Mouse (Mus musculus) macrophage (primary cell): ENCODE measurements around the gene Itm2c. TPM values are rescaled to one million over a fixed set of nuclear protein-coding genes. Genes with fewer than 3 reads are reported as not detected.

ENCODE experiments used
- H3K27ac ChIP-seq: fragments of 350-480 bp; formaldehyde crosslinking; 2 replicates; pipeline ENCODE4 v1.9.0; 2021
- H3K36me3 ChIP-seq: fragments of 350-480 bp; formaldehyde crosslinking; 2 replicates; pipeline ENCODE4 v1.9.0; 2021; ENCODE audit errors: inconsistent target
- H3K4me3 ChIP-seq: fragments of 350-480 bp; formaldehyde crosslinking; 2 replicates; pipeline ENCODE4 v1.9.0; 2021; ENCODE audit errors: inconsistent target
- H3K79me2 ChIP-seq: fragments of 350-480 bp; formaldehyde crosslinking; 2 replicates; pipeline ENCODE4 v1.9.0; 2021; ENCODE audit errors: inconsistent target
- WGBS: methylation state at CpG from one replicate; pipeline ENCODE4 v1.1.7; 2026; ENCODE audit warnings: inconsistent platforms; ENCODE audit not compliant: missing documents; 5-methylcytosine and 5-hydroxymethylcytosine counted together
- polyA plus RNA-seq: library from polyadenylated mRNA; stranded (reverse); fragments of 250-400 nt; gene quantifications from 3 replicates; pipeline ENCODE4 v1.2.4, GENCODE M21; 2018; ENCODE audit warnings: inconsistent platforms

Itm2c gene
- polyA plus RNA-seq, 1 experiment from 2014 or later, result 124 TPM

DNA sequence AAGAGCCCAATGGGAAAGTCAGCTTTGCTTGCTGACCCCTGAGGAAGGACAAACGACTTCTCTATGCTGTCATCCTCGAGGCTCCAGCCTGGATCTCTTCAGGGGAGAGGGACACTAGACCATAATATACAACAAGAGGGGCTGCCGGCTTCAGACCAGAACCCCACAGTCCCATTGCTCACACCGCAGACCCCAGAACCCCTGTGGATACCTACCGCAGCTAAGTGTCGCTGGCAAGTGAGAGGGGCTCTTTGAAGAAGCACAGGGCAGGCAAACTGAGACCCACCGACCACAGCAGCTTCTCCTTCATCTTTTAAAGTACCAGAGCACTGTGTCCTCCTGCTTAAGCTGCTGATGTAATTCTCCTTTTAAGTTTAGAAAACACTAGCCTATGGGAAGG, 40.5 kb downstream of the Itm2c start:
- WGBS, result 27% methylated on average over 7 of the region's 7 CpGs

DNA sequence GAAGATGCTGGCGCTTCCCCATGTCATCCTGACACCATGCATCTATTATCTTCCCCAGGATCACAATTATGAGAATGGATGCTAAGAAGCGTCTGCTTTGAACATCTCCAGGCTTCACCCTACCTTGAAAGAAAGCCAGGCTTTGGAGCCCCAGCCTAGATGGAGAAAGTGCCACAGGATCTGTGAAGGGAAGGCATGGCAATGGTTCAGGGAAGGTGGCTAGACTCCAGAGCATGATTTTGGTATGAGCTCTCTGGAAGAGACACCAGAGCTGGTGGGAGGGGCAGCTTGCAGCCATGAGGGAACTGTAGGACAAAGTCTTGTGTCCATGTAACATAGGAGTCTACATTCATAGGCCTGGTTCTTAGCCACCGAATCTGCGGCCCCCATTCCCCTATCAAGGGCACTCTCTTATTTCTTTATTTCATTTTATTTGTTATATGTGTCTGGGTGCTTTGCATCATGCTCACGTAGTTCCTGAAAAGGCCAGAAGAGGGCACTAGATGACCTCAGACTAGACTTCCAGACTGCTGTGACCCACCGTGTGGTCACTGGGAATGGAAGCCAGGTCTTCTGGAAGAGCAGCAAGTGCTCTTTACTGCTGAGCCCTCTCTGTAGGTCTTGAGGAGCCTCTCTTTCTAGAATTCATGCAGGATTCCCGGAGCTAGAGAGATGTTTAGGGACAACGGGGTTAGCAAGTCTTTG, 41.2 kb downstream of the Itm2c start:
- Histone ChIP-seq H3K27ac (no peak overlapping the region), H3K4me3 (no peak overlapping the region), H3K36me3 (no peaks in the 10 kb centered on the region), H3K79me2 (no peaks in the 10 kb centered on the region)
- WGBS, result 44% methylated on average over 8 of the region's 8 CpGs

More for the DNA sequence above, 40.5 kb downstream of the Itm2c start:
- H3K27ac ChIP-seq, result no peak overlapping the region
- H3K79me2 ChIP-seq, result no peaks in the 10 kb centered on the region
- no peaks in the 10 kb centered on the region for H3K36me3 ChIP-seq
- no peak overlapping the region for H3K4me3 ChIP-seq

DNA sequence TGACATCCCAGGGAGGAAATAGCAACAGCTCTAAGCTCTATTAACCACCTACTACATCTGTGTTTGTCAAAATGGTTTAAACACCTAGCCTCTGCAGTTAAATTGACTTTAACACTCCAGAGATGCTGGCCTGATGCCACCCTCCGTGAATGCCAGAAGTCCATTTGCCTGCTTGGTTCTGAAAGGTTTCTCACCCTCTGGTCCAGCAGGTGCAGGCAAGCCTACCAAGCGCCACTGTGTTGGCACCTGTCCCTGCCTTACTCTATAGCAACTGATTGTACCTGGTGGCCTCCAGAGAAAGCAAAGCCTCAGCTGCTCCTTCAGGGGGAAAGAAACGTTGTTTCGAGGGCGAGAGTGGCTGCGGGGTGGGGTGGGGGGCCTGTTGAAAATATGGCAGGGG, 42.2 kb downstream of the Itm2c start:
- 86% methylated on average over 6 of the region's 6 CpGs for WGBS
- no peak overlapping the region for H3K27ac ChIP-seq
- no peaks in the 10 kb centered on the region for H3K79me2 ChIP-seq
- no peak overlapping the region for H3K4me3 ChIP-seq
- H3K36me3 ChIP-seq, result no peaks in the 10 kb centered on the region

DNA sequence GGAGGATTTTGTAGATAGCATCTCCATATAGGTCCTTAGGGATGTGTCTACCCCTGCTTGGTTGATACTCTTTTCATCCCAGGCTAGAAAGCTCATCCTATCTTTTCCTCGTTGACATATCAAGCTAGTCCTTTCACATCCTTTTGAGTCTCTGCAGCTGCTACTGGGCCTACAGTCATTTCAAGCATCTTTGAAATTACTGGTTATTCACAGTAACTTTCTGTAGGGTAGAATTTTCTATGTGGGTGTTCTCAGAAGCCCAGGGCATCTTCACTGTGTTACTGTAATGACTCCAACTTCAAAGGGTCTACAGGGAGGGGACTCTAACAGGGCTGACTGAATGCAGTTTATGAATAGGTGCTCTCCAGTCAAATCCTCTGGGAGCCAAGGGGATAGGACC, 43.2 kb downstream of the Itm2c start:
- no peaks in the 10 kb centered on the region for H3K79me2 ChIP-seq
- no peak overlapping the region for H3K4me3 ChIP-seq
- no peak overlapping the region for H3K27ac ChIP-seq
- no peaks in the 10 kb centered on the region for H3K36me3 ChIP-seq
- WGBS, result 84% methylated on average over 1 of the region's 1 CpGs

DNA sequence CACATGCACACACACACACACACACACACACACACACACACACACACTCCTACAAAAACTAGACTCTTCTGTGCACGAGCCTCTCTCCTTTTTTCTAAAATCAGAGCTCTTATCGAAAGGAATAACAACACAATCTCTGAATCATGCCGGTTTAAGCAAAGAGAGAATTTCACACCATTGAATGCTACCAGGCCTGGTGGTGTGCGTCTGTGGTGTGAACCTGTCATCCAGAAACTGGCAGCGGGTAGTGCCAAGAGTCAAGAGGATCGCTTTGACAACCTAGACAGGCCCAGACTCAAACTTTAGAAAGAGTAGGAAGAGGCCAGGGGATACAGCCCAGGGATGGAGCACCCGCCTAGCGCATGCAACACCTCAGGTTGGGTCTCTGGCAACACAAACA, 48.2 kb downstream of the Itm2c start:
- Histone ChIP-seq H3K79me2 (no peaks in the 10 kb centered on the region), H3K36me3 (no peaks in the 10 kb centered on the region), H3K4me3 (no peak overlapping the region), H3K27ac (no peak overlapping the region)
- 94% methylated on average over 8 of the region's 8 CpGs for WGBS

DNA sequence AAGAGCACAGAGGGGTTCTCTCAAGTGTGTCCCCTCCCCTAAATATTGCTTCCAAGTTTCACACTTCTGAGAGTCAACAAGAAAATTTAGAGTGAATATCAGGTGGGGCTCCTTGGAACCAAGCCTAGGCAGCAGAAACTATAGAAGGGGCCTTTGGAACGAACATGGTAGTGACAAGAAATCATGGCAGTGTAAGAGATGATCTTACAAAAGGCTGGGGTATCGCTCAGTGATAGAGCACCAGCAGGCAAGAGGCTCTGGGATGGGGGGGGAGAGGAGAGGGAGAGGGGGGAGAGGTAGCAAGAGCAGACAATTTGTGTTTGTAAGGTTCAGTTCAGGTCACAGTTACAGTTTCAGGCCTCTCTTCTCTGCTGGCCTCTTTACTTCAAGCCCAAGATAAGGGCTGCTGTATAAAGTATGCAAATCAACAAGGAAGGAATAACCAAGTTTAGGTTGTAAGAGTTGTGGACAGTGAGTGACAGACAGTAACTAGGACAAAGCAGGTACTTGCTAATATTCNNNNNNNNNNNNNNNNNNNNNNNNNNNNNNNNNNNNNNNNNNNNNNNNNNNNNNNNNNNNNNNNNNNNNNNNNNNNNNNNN, 55.1 kb downstream of the Itm2c start:
- Histone ChIP-seq H3K4me3 (no peak overlapping the region), H3K27ac (no peak overlapping the region), H3K79me2 (no peaks in the 10 kb centered on the region), H3K36me3 (no peaks in the 10 kb centered on the region)
- WGBS, result 100% methylated on average over 1 of the region's 2 CpGs

DNA sequence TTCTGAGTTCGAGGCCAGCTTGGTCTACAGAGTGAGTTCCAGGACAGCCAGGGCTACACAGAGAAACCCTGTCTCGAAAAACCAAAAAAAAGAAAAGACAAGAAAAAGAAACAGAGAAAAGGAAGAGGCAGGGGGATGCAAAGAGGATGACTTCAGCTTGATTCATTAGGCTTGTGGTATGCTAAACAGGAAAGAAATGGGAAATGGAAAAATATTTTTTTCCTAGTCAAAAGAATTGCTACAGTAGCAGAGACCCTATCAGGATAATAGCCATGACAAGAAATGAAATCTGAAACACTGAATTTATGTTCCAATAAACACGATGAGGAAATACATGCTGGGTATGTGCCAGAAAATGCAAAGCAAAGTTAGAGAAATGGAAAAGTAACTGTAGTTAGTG, 61.1 kb downstream of the Itm2c start:
- Histone ChIP-seq H3K79me2 (no peaks in the 10 kb centered on the region), H3K27ac (no peak overlapping the region), H3K36me3 (no peaks in the 10 kb centered on the region), H3K4me3 (no peak overlapping the region)
- WGBS, result 61% methylated on average over 1 of the region's 3 CpGs

DNA sequence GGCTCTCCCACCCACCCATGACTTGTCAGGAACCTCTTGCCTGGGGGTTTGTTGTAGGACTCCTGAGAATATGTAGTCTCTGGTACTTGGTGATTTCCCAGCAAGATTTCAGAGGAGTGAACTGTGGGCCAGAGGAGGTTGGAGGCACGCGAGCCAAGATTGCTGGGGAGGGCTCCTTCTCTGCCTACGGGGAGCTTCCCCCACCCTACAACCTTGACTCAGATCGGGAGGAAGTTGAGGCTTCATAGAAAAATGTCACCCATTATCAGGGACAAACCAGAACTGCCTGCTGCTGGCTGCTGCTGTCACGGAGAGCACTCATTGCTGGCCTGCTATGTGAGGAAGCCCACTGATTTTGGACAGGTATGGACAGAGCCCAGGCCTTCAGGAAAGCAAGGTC, 63.2 kb downstream of the Itm2c start:
- Histone ChIP-seq H3K36me3 (no peaks in the 10 kb centered on the region), H3K79me2 (no peaks in the 10 kb centered on the region), H3K4me3 (no peak overlapping the region), H3K27ac (no peak overlapping the region)
- 6% methylated on average over 5 of the region's 5 CpGs for WGBS

DNA sequence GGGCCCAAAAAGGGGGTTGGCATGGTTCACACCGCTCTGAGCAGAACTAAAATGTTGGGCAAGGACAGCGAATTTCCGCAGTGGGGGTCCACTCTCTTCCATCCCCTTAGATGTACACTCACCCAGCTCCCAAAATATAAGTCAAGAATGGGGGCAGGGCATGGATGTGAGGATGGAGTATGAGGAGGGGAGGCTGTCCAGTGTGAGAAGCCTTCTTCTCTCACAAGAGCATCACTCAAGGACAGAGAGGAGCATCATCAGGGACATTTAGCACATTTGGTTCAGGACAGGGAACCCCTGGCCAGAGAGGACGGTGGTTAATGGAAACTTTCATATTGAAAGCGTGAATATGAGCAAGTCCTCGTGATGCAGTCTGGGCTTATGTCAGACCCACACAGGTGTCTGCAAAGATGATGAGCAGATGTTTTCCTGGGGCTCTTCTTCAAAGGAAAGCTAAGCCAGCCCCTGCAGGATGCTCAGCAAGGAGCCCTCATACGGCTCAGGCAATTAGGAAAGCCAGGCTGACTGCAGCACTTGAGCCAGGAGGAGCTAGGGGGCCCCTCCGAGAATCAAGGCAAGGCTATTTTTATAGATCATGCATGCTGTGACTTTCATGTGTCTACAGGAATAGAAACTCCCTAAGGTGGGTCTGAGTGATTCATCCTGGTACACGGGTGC, 64.0 kb downstream of the Itm2c start:
- Histone ChIP-seq H3K79me2 (no peaks in the 10 kb centered on the region), H3K36me3 (no peaks in the 10 kb centered on the region), H3K27ac (no peak overlapping the region), H3K4me3 (no peak overlapping the region)
- 84% methylated on average over 9 of the region's 9 CpGs for WGBS

Other genes starting within 250 kb of the Itm2c start
- gene Sp100, start 244.3 kb upstream of the Itm2c start, polyA plus RNA-seq, result 173 to 365 TPM (median 347 TPM) in 3 replicates
- gene A630001G21Rik, start 115.6 kb upstream of the Itm2c start, polyA plus RNA-seq, result 21.9 to 32.0 TPM (median 29.3 TPM) in 3 replicates
- 120 to 143 TPM (median 143 TPM) in 3 replicates for gene Cab39, start 100.8 kb upstream of the Itm2c start, polyA plus RNA-seq
- not detected in 3 replicates for gene 4933407L21Rik, start 34.2 kb downstream of the Itm2c start, polyA plus RNA-seq
- gene Gpr55, start 66.7 kb downstream of the Itm2c start, polyA plus RNA-seq, result 0.06 to 0.75 TPM (median 0.22 TPM) in 3 replicates
- not detected in 3 replicates for gene Spata3, start 122.5 kb downstream of the Itm2c start, polyA plus RNA-seq
- gene 2810459M11Rik, start 151.6 kb downstream of the Itm2c start, polyA plus RNA-seq, result not detected in 3 replicates
- 78.8 to 209 TPM (median 123 TPM) in 3 replicates for gene Psmd1, start 170.1 kb downstream of the Itm2c start, polyA plus RNA-seq
- 2.2 to 9.7 TPM (median 5.1 TPM) in 3 replicates for gene Htr2b, start 217.7 kb downstream of the Itm2c start, polyA plus RNA-seq
- 5.7 TPM in 1 of 3 replicates, not detected in the others for gene Gm21972, start 239.4 kb downstream of the Itm2c start, polyA plus RNA-seq